Mouse (Mus musculus) liver, embryonic 15.5 days (tissue): ENCODE data around the gene Slc22a13. TPM values are rescaled to one million over a fixed set of nuclear protein-coding genes. Genes with fewer than 3 reads are reported as not detected.

Experiments
- ATAC-seq: fragments of 200-750 bp; cut with Nextera tagmentation; 2 replicates; pipeline ENCODE4 v1.8.0; 2017; ENCODE audit warnings: moderate number of reproducible peaks, mild to moderate bottlenecking, moderate library complexity; ENCODE audit not compliant: insufficient read depth
- H3K27ac ChIP-seq: fragments of 300-500 bp; sonication (generic); replicated peaks from 2 replicates; pipeline ENCODE4 v1.5.1; 2015; ENCODE audit warnings: mild to moderate bottlenecking, inconsistent platforms
- H3K27me3 ChIP-seq: fragments of 300-500 bp; sonication (generic); 2 replicates; pipeline ENCODE4 v1.6.1; 2015; ENCODE audit warnings: mild to moderate bottlenecking, inconsistent platforms
- H3K36me3 ChIP-seq: fragments of 300-500 bp; sonication (generic); replicated peaks from 2 replicates; pipeline ENCODE4 v1.6.1; 2015; ENCODE audit warnings: moderate library complexity, mild to moderate bottlenecking, inconsistent platforms
- H3K4me1 ChIP-seq: fragments of 300-500 bp; sonication (generic); replicated peaks from 2 replicates; pipeline ENCODE4 v1.6.1; 2015; ENCODE audit warnings: inconsistent platforms
- H3K4me2 ChIP-seq: fragments of 300-500 bp; sonication (generic); 2 replicates; pipeline ENCODE4 v1.6.1; 2015; ENCODE audit warnings: moderate library complexity, mild to moderate bottlenecking, inconsistent platforms
- H3K4me3 ChIP-seq: fragments of 300-500 bp; sonication (generic); replicated peaks from 2 replicates; pipeline ENCODE4 v1.5.1; 2015; ENCODE audit warnings: mild to moderate bottlenecking, inconsistent platforms
- H3K9ac ChIP-seq: fragments of 300-500 bp; sonication (generic); 2 replicates; pipeline ENCODE4 v1.6.1; 2015; ENCODE audit warnings: moderate library complexity, mild to moderate bottlenecking, inconsistent platforms
- H3K9me3 ChIP-seq: fragments of 300-500 bp; sonication (generic); replicated peaks from 2 replicates; pipeline ENCODE4 v1.6.1; 2016; ENCODE audit warnings: inconsistent platforms
- WGBS: fragments of 180-500 bp; shearing (Covaris S2); methylation state at CpG from one replicate; pipeline ENCODE4 v1.1.7; 2015; ENCODE audit warnings: mixed read lengths; ENCODE audit not compliant: insufficient replicate concordance; 5-methylcytosine and 5-hydroxymethylcytosine counted together
- polyA plus RNA-seq: library from polyadenylated mRNA; unstranded; fragments of >200 nt; fragmentation: Nextera tagmentation; extraction: Ambion mirVana; gene quantifications from 2 replicates; pipeline ENCODE4 v1.2.1, GENCODE M21; 2015

The Slc22a13 gene
- not detected in 2 replicates for polyA plus RNA-seq

- no peaks in the 10 kb centered on the region for H3K4me1 ChIP-seq
- no peaks in the 10 kb centered on the region for H3K27me3 ChIP-seq
- H3K36me3 ChIP-seq, result no peaks in the 10 kb centered on the region
- H3K27ac ChIP-seq, result no peak within 1 kb of the TSS
- ATAC-seq, result no peak
- no peaks in the 10 kb centered on the region for H3K9me3 ChIP-seq
- H3K9ac ChIP-seq, result no peak within 1 kb of the TSS
- WGBS, result 88% methylated on average over 4 of the region's 4 CpGs
- H3K4me2 ChIP-seq, result no peak within 1 kb of the TSS
- H3K4me3 ChIP-seq, result no peak within 1 kb of the TSS
These were observed at the start of gene Slc22a13 for GRCm38 (mm10) chr9:119208998-119209397. TSS of gene Slc22a13 (minus strand) at chr9:119209098.

GRCm38 (mm10) chr9:119258128-119258527, 49.2 kb upstream of the Slc22a13 start:
- no peaks in the 10 kb centered on the region for H3K4me1 ChIP-seq
- H3K4me2 ChIP-seq, result no peak overlapping the region
- no peak overlapping the region for H3K27ac ChIP-seq
- 70% methylated on average over 5 of the region's 5 CpGs for WGBS
- no peaks in the 10 kb centered on the region for H3K9me3 ChIP-seq
- ATAC-seq, result no peak
- no peak overlapping the region for H3K9ac ChIP-seq
- H3K4me3 ChIP-seq, result no peak overlapping the region
- H3K27me3 ChIP-seq, result no peaks in the 10 kb centered on the region
- peaks cover 57% of the 10 kb centered on the region for H3K36me3 ChIP-seq

GRCm38 (mm10) chr9:119256161-119256560, 47.3 kb upstream of the Slc22a13 start:
- WGBS, result 84% methylated on average over 12 of the region's 12 CpGs
- no peak overlapping the region for H3K4me3 ChIP-seq
- H3K36me3 ChIP-seq, result peaks cover 53% of the 10 kb centered on the region
- no peak overlapping the region for H3K4me2 ChIP-seq
- H3K9ac ChIP-seq, result no peak overlapping the region
- no peaks in the 10 kb centered on the region for H3K9me3 ChIP-seq
- no peaks in the 10 kb centered on the region for H3K27me3 ChIP-seq
- no peaks in the 10 kb centered on the region for H3K4me1 ChIP-seq
- H3K27ac ChIP-seq, result no peak overlapping the region
- ATAC-seq, result no peak

- H3K27me3 ChIP-seq, result no peaks in the 10 kb centered on the region
- no peak overlapping the region for H3K4me3 ChIP-seq
- no peaks in the 10 kb centered on the region for H3K9me3 ChIP-seq
- H3K36me3 ChIP-seq, result peaks cover 63% of the 10 kb centered on the region
- no peak overlapping the region for H3K27ac ChIP-seq
- 79% methylated on average over 1 of the region's 1 CpGs for WGBS
- no peak overlapping the region for H3K4me2 ChIP-seq
- no peaks in the 10 kb centered on the region for H3K4me1 ChIP-seq
- no peak overlapping the region for H3K9ac ChIP-seq
- ATAC-seq, result no peak
These were observed 46.2 kb upstream of the Slc22a13 start for GRCm38 (mm10) chr9:119255096-119255495.

- no peak for ATAC-seq
- Histone ChIP-seq H3K27me3 (no peaks in the 10 kb centered on the region), H3K9me3 (no peaks in the 10 kb centered on the region), H3K9ac (no peak overlapping the region), H3K4me2 (no peak overlapping the region), H3K27ac (no peak overlapping the region), H3K4me3 (no peak overlapping the region), H3K4me1 (peaks cover 5% of the 10 kb centered on the region; the same call in 1 of the 2 replicates), H3K36me3 (peaks cover 61% of the 10 kb centered on the region)
- WGBS, result 72% methylated on average over 2 of the region's 2 CpGs
These were observed 45.3 kb upstream of the Slc22a13 start for GRCm38 (mm10) chr9:119254187-119254586.

GRCm38 (mm10) chr9:119247996-119248395, 39.1 kb upstream of the Slc22a13 start:
- 45% methylated on average over 5 of the region's 5 CpGs for WGBS
- no peak overlapping the region for H3K4me2 ChIP-seq
- ATAC-seq, result no peak
- H3K4me1 ChIP-seq, result peaks cover 5% of the 10 kb centered on the region; the same call in 1 of the 2 replicates
- H3K27me3 ChIP-seq, result no peaks in the 10 kb centered on the region
- H3K27ac ChIP-seq, result no peak overlapping the region
- H3K4me3 ChIP-seq, result no peak overlapping the region
- H3K36me3 ChIP-seq, result peaks cover 59% of the 10 kb centered on the region
- no peaks in the 10 kb centered on the region for H3K9me3 ChIP-seq
- no peak overlapping the region for H3K9ac ChIP-seq

- H3K4me1 ChIP-seq, result peaks cover 5% of the 10 kb centered on the region; the same call in 1 of the 2 replicates
- WGBS, result 82% methylated on average over 5 of the region's 5 CpGs
- H3K9ac ChIP-seq, result no peak overlapping the region
- H3K27me3 ChIP-seq, result no peaks in the 10 kb centered on the region
- no peak for ATAC-seq
- no peak overlapping the region for H3K4me3 ChIP-seq
- H3K27ac ChIP-seq, result no peak overlapping the region
- no peak overlapping the region for H3K4me2 ChIP-seq
- H3K36me3 ChIP-seq, result peaks cover 68% of the 10 kb centered on the region
- no peaks in the 10 kb centered on the region for H3K9me3 ChIP-seq
These were observed 37.9 kb upstream of the Slc22a13 start for GRCm38 (mm10) chr9:119246826-119247225.

GRCm38 (mm10) chr9:119243981-119244380, 35.1 kb upstream of the Slc22a13 start:
- H3K4me3 ChIP-seq, result no peak overlapping the region
- H3K36me3 ChIP-seq, result peaks cover 68% of the 10 kb centered on the region
- H3K4me1 ChIP-seq, result no peaks in the 10 kb centered on the region
- H3K27me3 ChIP-seq, result no peaks in the 10 kb centered on the region
- H3K4me2 ChIP-seq, result no peak overlapping the region
- no peak for ATAC-seq
- H3K9ac ChIP-seq, result no peak overlapping the region
- 71% methylated on average over 3 of the region's 3 CpGs for WGBS
- no peak overlapping the region for H3K27ac ChIP-seq
- no peaks in the 10 kb centered on the region for H3K9me3 ChIP-seq

- ATAC-seq, result no peak
- 79% methylated on average over 11 of the region's 11 CpGs for WGBS
These were observed 32.4 kb upstream of the Slc22a13 start for GRCm38 (mm10) chr9:119241169-119241865.

GRCm38 (mm10) chr9:119240286-119240997, 31.5 kb upstream of the Slc22a13 start:
- Histone ChIP-seq H3K4me3 (no peak overlapping the region), H3K4me2 (no peak overlapping the region), H3K9me3 (no peaks in the 10 kb centered on the region), H3K27ac (no peak overlapping the region), H3K36me3 (peaks cover 51% of the 10 kb centered on the region), H3K27me3 (no peaks in the 10 kb centered on the region), H3K4me1 (no peaks in the 10 kb centered on the region), H3K9ac (no peak overlapping the region)
- no peak for ATAC-seq
- 79% methylated on average over 10 of the region's 10 CpGs for WGBS

More at GRCm38 (mm10) chr9:119241169-119241865, 32.4 kb upstream of the Slc22a13 start:
- Histone ChIP-seq H3K27me3 (no peaks in the 10 kb centered on the region), H3K4me3 (no peak overlapping the region), H3K9me3 (no peaks in the 10 kb centered on the region), H3K36me3 (peaks cover 58% of the 10 kb centered on the region), H3K4me2 (no peak overlapping the region), H3K27ac (no peak overlapping the region), H3K9ac (no peak overlapping the region), H3K4me1 (no peaks in the 10 kb centered on the region)

- Histone ChIP-seq H3K27me3 (no peaks in the 10 kb centered on the region), H3K27ac (no peak overlapping the region), H3K9me3 (no peaks in the 10 kb centered on the region), H3K4me2 (no peak overlapping the region), H3K36me3 (peaks cover 45% of the 10 kb centered on the region), H3K4me1 (no peaks in the 10 kb centered on the region), H3K4me3 (no peak overlapping the region), H3K9ac (no peak overlapping the region)
- 82% methylated on average over 3 of the region's 3 CpGs for WGBS
- no peak for ATAC-seq
These were observed 30.4 kb upstream of the Slc22a13 start for GRCm38 (mm10) chr9:119239274-119239673.
